Mouse (Mus musculus): ENCODE data around the gene Rasd1. TPM values are rescaled to one million over a fixed set of nuclear protein-coding genes. Genes with fewer than 3 reads are reported as not detected.

The Rasd1 gene
- total and polyA plus RNA-seq, 2 experiments from 2014 or later: 1.2 to 3.6 TPM

GRCm38 (mm10) chr11:59932560-59933337, 32.0 kb downstream of the Rasd1 start:
- H3K4me1 ChIP-seq (ENCODE audit: insufficient read depth, low read length): no peaks in the 10 kb centered on the region
- no peak overlapping the region for H3K27ac ChIP-seq (ENCODE audit: low read depth, low read length)
- no peak overlapping the region for H3K4me3 ChIP-seq (ENCODE audit: low read depth, low read length)
- no peak for TF ChIP-seq CTCF (IDR thresholded peaks at IDR 0.05)
- DNase-seq (ENCODE audit: low spot score) (no peak), ATAC-seq (ENCODE audit: low FRiP score) (no peak)
- no peak overlapping the region for H3K9ac ChIP-seq (replicated peaks; ENCODE audit: low read length, poor library complexity, severe bottlenecking)
- no peaks in the 10 kb centered on the region for H3K9me3 ChIP-seq (ENCODE audit: low read length)
- H3K27me3 ChIP-seq (ENCODE audit: insufficient read depth, low read length): no peaks in the 10 kb centered on the region
- 67% methylated on average over 9 of the region's 9 CpGs for WGBS
- H3K4me2 ChIP-seq (ENCODE audit: low read depth, low read length, poor library complexity, severe bottlenecking): no peak overlapping the region
- H3K36me3 ChIP-seq (ENCODE audit: insufficient read depth, low read length): no peaks in the 10 kb centered on the region

- H3K4me1 ChIP-seq (ENCODE audit: insufficient read depth, low read length): no peaks in the 10 kb centered on the region
- no peaks in the 10 kb centered on the region for H3K27me3 ChIP-seq (ENCODE audit: insufficient read depth, low read length)
- no peak overlapping the region for H3K9ac ChIP-seq (replicated peaks; ENCODE audit: low read length, poor library complexity, severe bottlenecking)
- no peaks in the 10 kb centered on the region for H3K36me3 ChIP-seq (ENCODE audit: insufficient read depth, low read length)
- H3K4me3 ChIP-seq (ENCODE audit: low read depth, low read length): no peak overlapping the region
- ATAC-seq (ENCODE audit: low FRiP score) (no peak), DNase-seq (ENCODE audit: low spot score) (no peak)
- WGBS: 40% methylated on average over 4 of the region's 4 CpGs
- no peaks in the 10 kb centered on the region for H3K9me3 ChIP-seq (ENCODE audit: low read length)
- H3K4me2 ChIP-seq (ENCODE audit: low read depth, low read length, poor library complexity, severe bottlenecking): no peak overlapping the region
- TF ChIP-seq CTCF (IDR thresholded peaks at IDR 0.05): no peak
- no peak overlapping the region for H3K27ac ChIP-seq (ENCODE audit: low read depth, low read length)
These were observed 34.7 kb downstream of the Rasd1 start for GRCm38 (mm10) chr11:59930031-59930430.

- 29% methylated on average over 7 of the region's 7 CpGs for WGBS
- no peak for ATAC-seq (ENCODE audit: low FRiP score)
- no peak for TF ChIP-seq CTCF (IDR thresholded peaks at IDR 0.05)
These were observed 43.5 kb downstream of the Rasd1 start for GRCm38 (mm10) chr11:59921265-59921664.

GRCm38 (mm10) chr11:59920331-59920730, 44.4 kb downstream of the Rasd1 start:
- Histone ChIP-seq H3K27me3 (ENCODE audit: insufficient read depth, low read length) (no peaks in the 10 kb centered on the region), H3K9me3 (ENCODE audit: low read length) (no peaks in the 10 kb centered on the region), H3K9ac (replicated peaks; ENCODE audit: low read length, poor library complexity, severe bottlenecking) (no peak overlapping the region), H3K36me3 (ENCODE audit: insufficient read depth, low read length) (no peaks in the 10 kb centered on the region), H3K4me3 (ENCODE audit: low read depth, low read length) (no peak overlapping the region), H3K4me1 (ENCODE audit: insufficient read depth, low read length) (no peaks in the 10 kb centered on the region), H3K27ac (ENCODE audit: low read depth, low read length) (no peak overlapping the region), H3K4me2 (ENCODE audit: low read depth, low read length, poor library complexity, severe bottlenecking) (no peak overlapping the region)
- TF ChIP-seq CTCF (IDR thresholded peaks at IDR 0.05): no peak
- no peak for DNase-seq (ENCODE audit: low spot score)
- WGBS: 78% methylated on average over 5 of the region's 5 CpGs
- ATAC-seq (ENCODE audit: low FRiP score): no peak

More at GRCm38 (mm10) chr11:59921265-59921664, 43.5 kb downstream of the Rasd1 start:
- Histone ChIP-seq H3K4me1 (ENCODE audit: insufficient read depth, low read length) (no peaks in the 10 kb centered on the region), H3K4me3 (ENCODE audit: low read depth, low read length) (no peak overlapping the region), H3K9me3 (ENCODE audit: low read length) (no peaks in the 10 kb centered on the region), H3K9ac (replicated peaks; ENCODE audit: low read length, poor library complexity, severe bottlenecking) (no peak overlapping the region), H3K36me3 (ENCODE audit: insufficient read depth, low read length) (no peaks in the 10 kb centered on the region), H3K4me2 (ENCODE audit: low read depth, low read length, poor library complexity, severe bottlenecking) (no peak overlapping the region), H3K27ac (ENCODE audit: low read depth, low read length) (no peak overlapping the region), H3K27me3 (ENCODE audit: insufficient read depth, low read length) (no peaks in the 10 kb centered on the region)
- DNase-seq (ENCODE audit: low spot score): no peak

GRCm38 (mm10) chr11:59919401-59919800, 45.3 kb downstream of the Rasd1 start:
- ATAC-seq (ENCODE audit: low FRiP score) (no peak), DNase-seq (ENCODE audit: low spot score) (no peak)
- H3K4me3 ChIP-seq (ENCODE audit: low read depth, low read length): no peak overlapping the region
- H3K27ac ChIP-seq (ENCODE audit: low read depth, low read length): no peak overlapping the region
- H3K9ac ChIP-seq (replicated peaks; ENCODE audit: low read length, poor library complexity, severe bottlenecking): no peak overlapping the region
- no peaks in the 10 kb centered on the region for H3K36me3 ChIP-seq (ENCODE audit: insufficient read depth, low read length)
- no peaks in the 10 kb centered on the region for H3K27me3 ChIP-seq (ENCODE audit: insufficient read depth, low read length)
- no peaks in the 10 kb centered on the region for H3K4me1 ChIP-seq (ENCODE audit: insufficient read depth, low read length)
- TF ChIP-seq CTCF (IDR thresholded peaks at IDR 0.05): no peak
- H3K9me3 ChIP-seq (ENCODE audit: low read length): no peaks in the 10 kb centered on the region
- H3K4me2 ChIP-seq (ENCODE audit: low read depth, low read length, poor library complexity, severe bottlenecking): no peak overlapping the region
- WGBS: 56% methylated on average over 3 of the region's 3 CpGs

- no peak for TF ChIP-seq CTCF (IDR thresholded peaks at IDR 0.05)
- ATAC-seq (ENCODE audit: low FRiP score) (no peak), DNase-seq (ENCODE audit: low spot score) (no peak)
- H3K27me3 ChIP-seq (ENCODE audit: insufficient read depth, low read length): no peaks in the 10 kb centered on the region
- H3K9me3 ChIP-seq (ENCODE audit: low read length): no peaks in the 10 kb centered on the region
- no peak overlapping the region for H3K4me2 ChIP-seq (ENCODE audit: low read depth, low read length, poor library complexity, severe bottlenecking)
- no peaks in the 10 kb centered on the region for H3K36me3 ChIP-seq (ENCODE audit: insufficient read depth, low read length)
- no peak overlapping the region for H3K4me3 ChIP-seq (ENCODE audit: low read depth, low read length)
- H3K9ac ChIP-seq (replicated peaks; ENCODE audit: low read length, poor library complexity, severe bottlenecking): no peak overlapping the region
- no peaks in the 10 kb centered on the region for H3K4me1 ChIP-seq (ENCODE audit: insufficient read depth, low read length)
- H3K27ac ChIP-seq (ENCODE audit: low read depth, low read length): no peak overlapping the region
- WGBS: 43% methylated on average over 4 of the region's 4 CpGs
These were observed 46.7 kb downstream of the Rasd1 start for GRCm38 (mm10) chr11:59918014-59918413.
